ENCODE assay signal across 9 mouse cellular contexts in genomic region chr8:80781338-80781737, GRCm38 (mm10). TPM values are rescaled to one million over a fixed set of nuclear protein-coding genes. Genes with fewer than 3 reads are reported as not detected.
DNase-seq lines count a peak whose midpoint lies in the region; ATAC-seq and TF ChIP-seq lines count a peak whose summit lies in the region.
"Had no signal": no experiment of that assay in that cellular context is flagged by ENCODE, and none has a peak within 500 bp of the region (broad histone marks: within the 10 kb centered on the region; RNA-seq: fewer than 3 reads in every experiment).

No protein-coding gene starts in this region.

- peak; percentile 30; the same call in 1 of the 2 replicates for ATAC-seq in embryonic facial prominence, embryonic 14.5 days (ENCODE audit: low read depth)
- ATAC-seq in kidney, embryonic 15.5 days (replicated peaks; ENCODE audit: low FRiP score) = no peak
- peak; percentile 80 for ATAC-seq in hindbrain, postnatal 0 days
- ATAC-seq in midbrain, embryonic 16.5 days = peak; percentile 48; the same call in 1 of the 2 replicates

- H3K9ac ChIP-seq in embryonic facial prominence, embryonic 14.5 days (ENCODE audit: low read depth, low read length) = no peak overlapping the region
- H3K9ac ChIP-seq in kidney, embryonic 15.5 days = no peak overlapping the region
- no peak overlapping the region for H3K9ac ChIP-seq in hindbrain, postnatal 0 days (replicated peaks; ENCODE audit: low read length)
- no peak overlapping the region for H3K9ac ChIP-seq in midbrain, embryonic 16.5 days (ENCODE audit: low read depth, low read length)

- H3K4me1 ChIP-seq in embryonic facial prominence, embryonic 14.5 days (ENCODE audit: control insufficient read depth, insufficient read depth, low read length) = no peaks in the 10 kb centered on the region
- H3K4me1 ChIP-seq in embryonic facial prominence, embryonic 10.5 days = no peaks in the 10 kb centered on the region
- H3K4me1 ChIP-seq in kidney, embryonic 15.5 days = peaks cover 13% of the 10 kb centered on the region
- no peaks in the 10 kb centered on the region for H3K4me1 ChIP-seq in hindbrain, postnatal 0 days (ENCODE audit: insufficient read depth, low read length)
- no peaks in the 10 kb centered on the region for H3K4me1 ChIP-seq in midbrain, embryonic 16.5 days (ENCODE audit: control insufficient read depth, insufficient read depth, low read length)

- H3K9me3 ChIP-seq in embryonic facial prominence, embryonic 14.5 days (ENCODE audit: control insufficient read depth, low read length) = no peaks in the 10 kb centered on the region
- no peaks in the 10 kb centered on the region for H3K9me3 ChIP-seq in embryonic facial prominence, embryonic 10.5 days
- H3K9me3 ChIP-seq in kidney, embryonic 15.5 days (replicated peaks) = no peaks in the 10 kb centered on the region
- H3K9me3 ChIP-seq in hindbrain, postnatal 0 days (ENCODE audit: low read length) = no peaks in the 10 kb centered on the region
- no peaks in the 10 kb centered on the region for H3K9me3 ChIP-seq in midbrain, embryonic 16.5 days (replicated peaks; ENCODE audit: control insufficient read depth, low read length, poor library complexity, severe bottlenecking)

- H3K27ac ChIP-seq in embryonic facial prominence, embryonic 14.5 days (replicated peaks; ENCODE audit: low read depth, low read length) = no peak overlapping the region
- H3K27ac ChIP-seq in embryonic facial prominence, embryonic 10.5 days (replicated peaks) = no peak overlapping the region
- peak overlapping the region; percentile 42 for H3K27ac ChIP-seq in kidney, embryonic 15.5 days
- peak overlapping the region; percentile 32; the same call in 1 of the 2 replicates for H3K27ac ChIP-seq in hindbrain, postnatal 0 days
- no peak overlapping the region for H3K27ac ChIP-seq in midbrain, embryonic 16.5 days (ENCODE audit: low read length)

- no peaks in the 10 kb centered on the region for H3K27me3 ChIP-seq in embryonic facial prominence, embryonic 14.5 days (replicated peaks; ENCODE audit: control insufficient read depth, insufficient read depth, low read length)
- H3K27me3 ChIP-seq in embryonic facial prominence, embryonic 10.5 days (replicated peaks; ENCODE audit: low read depth, poor library complexity, severe bottlenecking) = no peaks in the 10 kb centered on the region
- H3K27me3 ChIP-seq in kidney, embryonic 15.5 days = no peaks in the 10 kb centered on the region
- H3K27me3 ChIP-seq in hindbrain, postnatal 0 days (ENCODE audit: insufficient read depth, low read length) = no peaks in the 10 kb centered on the region
- H3K27me3 ChIP-seq in midbrain, embryonic 16.5 days (ENCODE audit: control insufficient read depth, insufficient read depth, low read depth, low read length) = no peaks in the 10 kb centered on the region

- peak; percentile 55 for DNase-seq in embryonic facial prominence, embryonic 14.5 days (ENCODE audit: low spot score)
- no peak for DNase-seq in embryonic facial prominence, embryonic 10.5 days (ENCODE audit: low spot score)
- DNase-seq in kidney, postnatal 10 days = no peak
- DNase-seq in hindbrain, postnatal 0 days (ENCODE audit: low spot score) = peak; percentile 58
- no peak for DNase-seq in spleen, postnatal 4 days (ENCODE audit: low spot score in 2 of 2)
- DNase-seq in natural killer cell, adult 2 months (ENCODE audit: low spot score in 2 of 2) = no peak
- DNase-seq: cerebellum, postnatal 14 days had no signal

- no peak overlapping the region for H3K4me3 ChIP-seq in embryonic facial prominence, embryonic 14.5 days (ENCODE audit: low read depth, low read length)
- H3K4me3 ChIP-seq in embryonic facial prominence, embryonic 10.5 days = no peak overlapping the region
- H3K4me3 ChIP-seq in kidney, embryonic 15.5 days (replicated peaks) = no peak overlapping the region
- no peak overlapping the region for H3K4me3 ChIP-seq in hindbrain, postnatal 0 days (ENCODE audit: low read length)
- no peak overlapping the region for H3K4me3 ChIP-seq in midbrain, embryonic 16.5 days (ENCODE audit: low read depth, low read length)

- H3K4me2 ChIP-seq in embryonic facial prominence, embryonic 14.5 days (ENCODE audit: low read depth, low read length) = no peak overlapping the region
- no peak overlapping the region for H3K4me2 ChIP-seq in kidney, embryonic 15.5 days
- no peak overlapping the region for H3K4me2 ChIP-seq in hindbrain, postnatal 0 days (ENCODE audit: low read depth, low read length)
- H3K4me2 ChIP-seq in midbrain, embryonic 16.5 days (ENCODE audit: low read length) = no peak overlapping the region

- 67% methylated on average over 10 of the region's 10 CpGs for WGBS in embryonic facial prominence, embryonic 14.5 days
- WGBS in embryonic facial prominence, embryonic 10.5 days = 83% methylated on average over 10 of the region's 10 CpGs
- 41% methylated on average over 10 of the region's 10 CpGs for WGBS in kidney, embryonic 15.5 days
- WGBS in hindbrain, postnatal 0 days = 27% methylated on average over 10 of the region's 10 CpGs
- 57% methylated on average over 10 of the region's 10 CpGs for WGBS in midbrain, embryonic 16.5 days

- peaks cover 72% of the 10 kb centered on the region for H3K36me3 ChIP-seq in embryonic facial prominence, embryonic 14.5 days (ENCODE audit: control insufficient read depth, insufficient read depth, low read length)
- peaks cover 75% of the 10 kb centered on the region for H3K36me3 ChIP-seq in embryonic facial prominence, embryonic 10.5 days (replicated peaks)
- peaks cover 69% of the 10 kb centered on the region for H3K36me3 ChIP-seq in kidney, embryonic 15.5 days
- H3K36me3 ChIP-seq in hindbrain, postnatal 0 days (ENCODE audit: insufficient read depth, low read length) = peaks cover 15% of the 10 kb centered on the region; the same call in 1 of the 2 replicates
- H3K36me3 ChIP-seq in midbrain, embryonic 16.5 days (ENCODE audit: control insufficient read depth, insufficient read depth, low read length) = no peaks in the 10 kb centered on the region

- no peak for TF ChIP-seq CTCF in hindbrain, postnatal 0 days (IDR thresholded peaks at IDR 0.05; ENCODE audit: low read depth)

RNA-seq across cellular contexts. Expression of gene Smarca5, which starts 42.0 kb away (rescaled TPM):
- polyA plus RNA-seq in embryonic facial prominence, embryonic 14.5 days (2014; fragmentation: Nextera tagmentation; extraction: Ambion mirVana) = 77.3 and 81.6 TPM in 2 replicates
- 106 and 107 TPM in 2 replicates for polyA plus RNA-seq in embryonic facial prominence, embryonic 10.5 days (2016; fragmentation: Nextera tagmentation; extraction: Ambion mirVana)
- polyA plus RNA-seq in kidney, embryonic 15.5 days (2015; fragmentation: Nextera tagmentation; extraction: Ambion mirVana) = 80.9 and 83.9 TPM in 2 replicates
- total RNA-seq in hindbrain, postnatal 0 days (2014; rRNA removed) = 22.6 and 27.3 TPM in 2 replicates
- polyA plus RNA-seq in hindbrain, postnatal 0 days (2015; fragmentation: Nextera tagmentation; extraction: Ambion mirVana) = 39.7 and 43.7 TPM in 2 replicates
- 32.8 and 43.2 TPM in 2 replicates for polyA plus RNA-seq in midbrain, embryonic 16.5 days (2015; fragmentation: Nextera tagmentation; extraction: Ambion mirVana)

Comparison
In these comparisons a context has a peak if more than half of its experiments do, and no peak if none do; other contexts are left out.
1. DNase-seq: peak in embryonic facial prominence, embryonic 14.5 days (single experiment) and hindbrain, postnatal 0 days (single experiment); none in embryonic facial prominence, embryonic 10.5 days (single experiment), kidney, postnatal 10 days (single experiment), spleen, postnatal 4 days (0 of 2) and natural killer cell, adult 2 months (0 of 2).
2. H3K27ac ChIP-seq: peak in kidney, embryonic 15.5 days (single experiment) and hindbrain, postnatal 0 days (single experiment); none in embryonic facial prominence, embryonic 14.5 days (single experiment), embryonic facial prominence, embryonic 10.5 days (single experiment) and midbrain, embryonic 16.5 days (single experiment).